Mouse (Mus musculus): Measurements from ENCODE around the gene Ppp2r5e. TPM values are rescaled to one million over a fixed set of nuclear protein-coding genes. Genes with fewer than 3 reads are reported as not detected.
"Not testable (repeated sequence)": the region's sequence is repeated elsewhere in the genome, so short reads cannot be mapped to it uniquely, and the experiment has no call there.

The Ppp2r5e gene
- polyA plus RNA-seq, 1 experiment from 2014 or later: 14.3 TPM

GRCm38 (mm10) chr12:75504991-75505650 is 90.9 kb downstream of the Ppp2r5e start:
- H3K36me3 ChIP-seq: peaks cover 6% of the 10 kb centered on the region; the same call in 1 of the 2 replicates
- H3K4me2 ChIP-seq (replicated peaks): no peak overlapping the region
- H3K27ac ChIP-seq: no peak overlapping the region
- H3K4me1 ChIP-seq: no peaks in the 10 kb centered on the region
- ATAC-seq (ENCODE audit: low FRiP score, low read depth): no peak
- no peak overlapping the region for H3K4me3 ChIP-seq
- H3K9ac ChIP-seq: no peak overlapping the region
- 68% methylated on average over 6 of the region's 6 CpGs for WGBS
- no peaks in the 10 kb centered on the region for H3K9me3 ChIP-seq
- no peaks in the 10 kb centered on the region for H3K27me3 ChIP-seq

DNA sequence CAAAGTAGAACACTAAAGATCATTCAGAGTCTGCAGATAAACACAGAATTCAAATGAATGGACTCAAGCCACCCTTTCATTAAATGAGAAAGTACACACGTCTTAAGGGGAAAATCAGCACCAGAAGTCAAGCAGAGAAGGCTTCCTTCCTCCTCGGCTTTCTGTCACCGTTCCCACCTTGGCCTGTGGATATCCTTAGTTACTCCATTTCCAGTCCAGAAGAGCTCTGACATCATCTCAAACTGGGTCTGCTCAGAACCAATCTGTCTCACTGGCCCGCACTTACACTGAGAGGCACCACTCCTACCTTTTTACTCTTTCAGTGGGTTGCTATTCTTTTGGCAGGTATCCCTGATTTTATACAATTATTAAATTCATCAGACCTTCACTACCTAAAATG is 93.4 kb downstream of the Ppp2r5e start:
- Histone ChIP-seq H3K27ac (no peak overlapping the region), H3K27me3 (no peaks in the 10 kb centered on the region), H3K4me1 (no peaks in the 10 kb centered on the region), H3K36me3 (peaks cover 6% of the 10 kb centered on the region; the same call in 1 of the 2 replicates), H3K9me3 (no peaks in the 10 kb centered on the region), H3K4me3 (no peak overlapping the region), H3K4me2 (replicated peaks) (no peak overlapping the region), H3K9ac (no peak overlapping the region)
- 84% methylated on average over 4 of the region's 4 CpGs for WGBS
- ATAC-seq (ENCODE audit: low FRiP score, low read depth): no peak

- no peaks in the 10 kb centered on the region for H3K4me1 ChIP-seq
These were observed 98.3 kb downstream of the Ppp2r5e start for GRCm38 (mm10) chr12:75497698-75498097.

GRCm38 (mm10) chr12:75495636-75496035 is 100.4 kb downstream of the Ppp2r5e start:
- Histone ChIP-seq H3K4me3 (no peak overlapping the region), H3K9me3 (no peaks in the 10 kb centered on the region), H3K4me1 (no peaks in the 10 kb centered on the region), H3K27me3 (no peaks in the 10 kb centered on the region), H3K27ac (no peak overlapping the region), H3K36me3 (peaks cover 6% of the 10 kb centered on the region; the same call in 1 of the 2 replicates), H3K4me2 (replicated peaks) (no peak overlapping the region), H3K9ac (no peak overlapping the region)
- no peak for ATAC-seq (ENCODE audit: low FRiP score, low read depth)
- 92% methylated on average over 3 of the region's 3 CpGs for WGBS

More at GRCm38 (mm10) chr12:75497698-75498097, 98.3 kb downstream of the Ppp2r5e start:
- H3K36me3 ChIP-seq: 0 out of 2 replicates have a peak, but pooled peaks cover 6% of the 10 kb centered on the region
- no peak overlapping the region for H3K9ac ChIP-seq
- no peak overlapping the region for H3K4me3 ChIP-seq
- no peak overlapping the region for H3K4me2 ChIP-seq (replicated peaks)
- no peaks in the 10 kb centered on the region for H3K27me3 ChIP-seq
- H3K9me3 ChIP-seq: no peaks in the 10 kb centered on the region
- no peak overlapping the region for H3K27ac ChIP-seq
- WGBS: 90% methylated on average over 1 of the region's 1 CpGs
- ATAC-seq (ENCODE audit: low FRiP score, low read depth): no peak

GRCm38 (mm10) chr12:75494643-75495042 is 101.4 kb downstream of the Ppp2r5e start:
- Histone ChIP-seq H3K36me3 (peaks cover 10% of the 10 kb centered on the region; the same call in 1 of the 2 replicates), H3K4me1 (no peaks in the 10 kb centered on the region), H3K9ac (no peak overlapping the region), H3K4me2 (replicated peaks) (no peak overlapping the region), H3K27me3 (no peaks in the 10 kb centered on the region), H3K4me3 (no peak overlapping the region), H3K27ac (no peak overlapping the region), H3K9me3 (no peaks in the 10 kb centered on the region)
- no peak for ATAC-seq (ENCODE audit: low FRiP score, low read depth)
- 95% methylated on average over 3 of the region's 3 CpGs for WGBS

DNA sequence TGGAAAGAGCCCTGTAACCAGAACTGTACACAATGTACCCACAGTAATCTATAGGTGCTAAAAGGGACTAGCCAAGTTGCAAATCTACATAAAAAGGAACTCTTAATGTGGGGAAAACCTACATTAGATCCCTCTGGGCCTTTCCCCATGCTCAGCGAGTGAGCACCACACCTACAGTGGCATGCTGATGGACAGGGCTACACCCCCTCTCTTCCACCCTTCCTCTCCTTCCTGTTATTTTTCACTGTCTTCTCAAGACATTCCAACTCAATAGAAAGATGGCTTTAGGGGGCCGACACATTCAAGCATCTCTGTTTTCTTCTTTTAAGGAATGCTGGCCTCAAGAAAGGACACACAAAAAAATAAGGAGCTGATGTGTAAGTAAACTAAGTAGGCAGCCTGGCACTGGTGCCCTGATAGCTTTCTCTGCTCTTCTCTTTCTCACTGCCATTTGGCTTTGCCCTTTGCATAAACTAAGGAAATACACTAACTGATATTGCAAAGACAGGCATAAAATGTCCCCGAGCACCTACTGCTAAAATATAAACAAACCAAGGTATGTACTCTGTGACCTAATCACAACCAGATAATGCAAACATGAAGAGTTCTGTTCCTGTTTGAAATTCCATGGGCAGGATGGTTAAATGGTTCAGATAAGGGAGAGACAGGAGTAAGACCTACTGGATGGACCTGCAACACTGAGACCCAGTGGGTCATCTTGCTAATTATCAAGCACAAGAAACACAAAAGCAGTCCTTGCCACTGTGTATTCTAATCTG is 103.3 kb downstream of the Ppp2r5e start:
- Histone ChIP-seq H3K4me1 (no peaks in the 10 kb centered on the region), H3K27me3 (no peaks in the 10 kb centered on the region), H3K36me3 (peaks cover 13% of the 10 kb centered on the region), H3K9ac (no peak overlapping the region), H3K9me3 (no peaks in the 10 kb centered on the region), H3K4me2 (replicated peaks) (no peak overlapping the region), H3K4me3 (no peak overlapping the region), H3K27ac (no peak overlapping the region)
- ATAC-seq (ENCODE audit: low FRiP score, low read depth): no peak
- WGBS: 83% methylated on average over 3 of the region's 3 CpGs

DNA sequence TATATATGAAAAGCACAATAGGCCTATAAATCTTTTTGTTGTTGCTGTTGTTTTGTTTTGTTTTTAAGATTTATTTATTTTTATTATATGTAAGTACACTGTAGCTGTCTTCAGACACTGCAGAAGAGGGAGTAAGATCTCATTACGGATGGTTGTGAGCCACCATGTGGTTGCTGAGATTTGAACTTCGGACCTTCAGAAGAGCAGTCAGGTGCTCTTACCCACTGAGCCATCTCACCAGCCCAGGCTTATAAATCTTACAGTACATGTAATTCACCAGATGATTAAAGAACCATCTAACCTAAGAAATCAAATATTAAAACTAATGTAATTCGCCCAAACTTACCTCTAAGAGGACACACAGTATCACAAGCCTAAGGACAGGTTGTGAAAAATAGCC is 103.9 kb downstream of the Ppp2r5e start:
- H3K9me3 ChIP-seq; H3K9ac ChIP-seq; H3K4me1 ChIP-seq; H3K4me3 ChIP-seq; H3K27ac ChIP-seq; ATAC-seq (ENCODE audit: low FRiP score, low read depth); H3K27me3 ChIP-seq; H3K4me2 ChIP-seq (replicated peaks): not testable (repeated sequence)
- 92% methylated on average over 3 of the region's 3 CpGs for WGBS
- H3K36me3 ChIP-seq: peaks cover 13% of the 10 kb centered on the region

GRCm38 (mm10) chr12:75487500-75487899 is 108.5 kb downstream of the Ppp2r5e start:
- H3K9me3 ChIP-seq: no peaks in the 10 kb centered on the region
- H3K4me1 ChIP-seq: no peaks in the 10 kb centered on the region
- H3K4me2 ChIP-seq (replicated peaks): no peak overlapping the region
- H3K9ac ChIP-seq: no peak overlapping the region
- no peak overlapping the region for H3K4me3 ChIP-seq
- no peak overlapping the region for H3K27ac ChIP-seq
- 89% methylated on average over 2 of the region's 2 CpGs for WGBS
- ATAC-seq (ENCODE audit: low FRiP score, low read depth): no peak
- H3K36me3 ChIP-seq: peaks cover 17% of the 10 kb centered on the region
- no peaks in the 10 kb centered on the region for H3K27me3 ChIP-seq

DNA sequence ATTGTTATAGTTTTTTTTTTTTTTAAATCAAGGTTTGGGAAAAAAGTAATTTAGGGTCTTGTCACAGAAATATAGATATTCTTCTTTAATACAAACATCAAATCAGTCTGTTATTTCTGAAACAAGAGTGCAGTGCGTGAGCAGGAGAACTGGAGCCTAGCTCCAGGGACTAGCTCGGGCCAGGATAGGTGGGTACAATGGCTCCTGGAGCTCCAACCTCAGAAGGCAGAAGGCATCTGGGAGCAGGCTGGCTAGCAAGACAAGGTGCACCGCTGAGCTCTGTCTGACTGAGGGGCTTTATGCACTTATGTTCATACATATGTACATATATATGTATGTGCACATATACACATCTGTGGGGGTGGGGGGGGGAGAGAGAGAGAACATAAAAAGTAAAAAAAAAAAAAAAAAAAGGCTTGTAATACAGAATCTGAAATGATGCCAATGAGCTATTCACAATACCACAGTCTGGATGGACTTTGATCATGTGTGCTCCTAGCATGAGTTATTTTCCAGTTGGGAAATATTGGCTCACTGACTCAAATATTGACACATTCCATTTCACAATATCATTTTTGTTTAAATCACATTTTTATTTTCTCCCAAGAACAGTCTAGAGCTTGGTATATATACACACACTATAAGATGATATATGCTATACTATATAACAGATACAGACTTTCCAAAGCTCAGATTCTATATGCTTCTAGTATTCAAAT is 109.3 kb downstream of the Ppp2r5e start:
- Histone ChIP-seq H3K4me1 (no peaks in the 10 kb centered on the region), H3K9me3 (no peaks in the 10 kb centered on the region), H3K9ac (no peak overlapping the region), H3K36me3 (peaks cover 17% of the 10 kb centered on the region), H3K27ac (no peak overlapping the region), H3K4me2 (replicated peaks) (no peak overlapping the region), H3K4me3 (no peak overlapping the region), H3K27me3 (no peaks in the 10 kb centered on the region)
- WGBS: 96% methylated on average over 3 of the region's 3 CpGs
- no peak for ATAC-seq (ENCODE audit: low FRiP score, low read depth)

DNA sequence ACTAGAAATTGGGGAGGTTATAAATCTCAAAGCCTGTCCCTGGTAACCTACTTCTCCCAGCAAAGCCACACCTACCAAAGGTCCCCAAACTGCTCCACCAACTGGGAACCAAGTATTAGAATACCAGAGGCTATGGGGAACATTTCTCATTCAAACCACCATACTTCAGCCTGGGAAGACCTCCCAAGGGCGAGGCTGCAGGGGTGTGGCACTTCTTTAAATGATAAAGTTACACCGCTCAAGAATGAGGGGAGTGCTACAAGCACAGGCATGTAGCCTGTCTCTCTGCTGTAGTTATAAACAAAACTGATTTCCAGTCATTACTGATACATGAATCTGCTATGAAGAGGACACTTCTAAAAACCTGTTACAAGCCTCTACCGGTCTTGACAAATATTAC is 113.3 kb downstream of the Ppp2r5e start:
- H3K4me3 ChIP-seq: no peak overlapping the region
- H3K27ac ChIP-seq: no peak overlapping the region
- H3K4me2 ChIP-seq (replicated peaks): no peak overlapping the region
- WGBS: 80% methylated on average over 3 of the region's 3 CpGs
- no peaks in the 10 kb centered on the region for H3K27me3 ChIP-seq
- H3K4me1 ChIP-seq: no peaks in the 10 kb centered on the region
- H3K9me3 ChIP-seq: no peaks in the 10 kb centered on the region
- no peak for ATAC-seq (ENCODE audit: low FRiP score, low read depth)
- peaks cover 19% of the 10 kb centered on the region for H3K36me3 ChIP-seq
- no peak overlapping the region for H3K9ac ChIP-seq

DNA sequence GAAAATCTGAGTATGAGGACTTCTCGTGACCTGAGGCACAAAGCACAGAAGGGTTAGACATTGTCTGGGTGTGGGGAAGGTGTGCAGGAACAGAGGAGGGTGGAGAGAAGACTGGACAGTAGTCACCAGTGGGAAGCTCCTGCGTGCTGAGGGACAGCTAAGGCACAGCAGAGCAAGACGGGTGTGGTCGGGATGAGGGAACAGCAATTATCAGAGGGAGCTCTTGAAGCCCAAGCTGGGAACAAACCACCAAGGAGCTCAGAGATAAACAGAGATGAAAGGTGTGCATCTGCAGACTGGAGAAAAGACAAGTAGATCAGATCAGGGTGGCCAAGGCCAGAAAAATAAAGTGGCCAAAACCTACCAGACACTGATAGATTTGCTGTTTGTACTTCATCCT is 114.0 kb downstream of the Ppp2r5e start:
- H3K36me3 ChIP-seq: peaks cover 24% of the 10 kb centered on the region
- H3K27ac ChIP-seq: no peak overlapping the region
- H3K27me3 ChIP-seq: no peaks in the 10 kb centered on the region
- no peak overlapping the region for H3K9ac ChIP-seq
- ATAC-seq (ENCODE audit: low FRiP score, low read depth): no peak
- H3K4me3 ChIP-seq: no peak overlapping the region
- no peaks in the 10 kb centered on the region for H3K9me3 ChIP-seq
- WGBS: 86% methylated on average over 4 of the region's 4 CpGs
- H3K4me1 ChIP-seq: no peaks in the 10 kb centered on the region
- no peak overlapping the region for H3K4me2 ChIP-seq (replicated peaks)

- no peak overlapping the region for H3K27ac ChIP-seq
- H3K27me3 ChIP-seq: no peaks in the 10 kb centered on the region
- H3K4me1 ChIP-seq: no peaks in the 10 kb centered on the region
- H3K9me3 ChIP-seq: no peaks in the 10 kb centered on the region
- ATAC-seq (ENCODE audit: low FRiP score, low read depth): no peak
- no peak overlapping the region for H3K4me3 ChIP-seq
- 91% methylated on average over 8 of the region's 8 CpGs for WGBS
- H3K36me3 ChIP-seq: peaks cover 19% of the 10 kb centered on the region
- H3K9ac ChIP-seq: no peak overlapping the region
- no peak overlapping the region for H3K4me2 ChIP-seq (replicated peaks)
These were observed 116.0 kb downstream of the Ppp2r5e start for GRCm38 (mm10) chr12:75480031-75480430.
